Mouse (Mus musculus) effector memory CD4-positive, alpha-beta T cell, adult 7 months (primary cell): ENCODE results near the gene Gm21256. TPM values are rescaled to one million over a fixed set of nuclear protein-coding genes. Genes with fewer than 3 reads are reported as not detected.

Experiments
- polyA plus RNA-seq: library from polyadenylated mRNA; unstranded; fragments of 100-300 nt; shearing (Covaris generic); gene quantifications from one replicate; pipeline ENCODE4 v1.2.1, GENCODE M21; 2017

Gm21256 gene
- polyA plus RNA-seq = not detected

DNA sequence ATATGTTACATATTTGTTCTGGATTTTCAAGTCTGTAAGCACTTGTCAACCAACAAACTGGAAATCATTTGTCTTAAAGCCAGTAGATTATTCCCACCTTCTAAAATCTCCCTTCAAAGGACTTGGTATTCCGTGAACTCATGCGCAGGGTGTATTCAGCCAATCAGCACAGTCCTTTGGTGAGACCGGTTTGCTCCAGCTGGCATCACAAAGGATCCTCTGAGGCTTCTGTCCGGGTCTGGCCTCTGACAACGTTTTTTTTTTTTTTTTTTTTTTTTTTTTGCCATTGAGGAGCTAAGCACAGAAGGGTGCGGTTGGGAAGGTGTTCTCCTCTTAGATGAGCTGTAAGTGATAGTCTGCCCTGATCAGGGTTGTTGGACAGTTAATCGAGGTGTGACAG, at the start of gene Gm21256:
TSS of gene Gm21256 (plus strand) at position 301 of the 400 bp plus-strand sequence.

Other genes with a start within 250 kb of the Gm21256 start
- not detected for gene Gm21170, start 240.1 kb downstream of the Gm21256 start, polyA plus RNA-seq